Mouse (Mus musculus) MEL-GATA-1-ER (cell line): ENCODE results near the gene Slc13a5.
A peak's percentile ranks its signal among the peaks of the same experiment; 100 is the strongest.

ENCODE experiments used
- DNase-seq: peaks from one replicate; pipeline ENCODE4 v3.0.0-alpha.2; 2012; ENCODE audit warnings: low read depth; ENCODE audit errors: extremely low read depth

The Slc13a5 gene

DNA sequence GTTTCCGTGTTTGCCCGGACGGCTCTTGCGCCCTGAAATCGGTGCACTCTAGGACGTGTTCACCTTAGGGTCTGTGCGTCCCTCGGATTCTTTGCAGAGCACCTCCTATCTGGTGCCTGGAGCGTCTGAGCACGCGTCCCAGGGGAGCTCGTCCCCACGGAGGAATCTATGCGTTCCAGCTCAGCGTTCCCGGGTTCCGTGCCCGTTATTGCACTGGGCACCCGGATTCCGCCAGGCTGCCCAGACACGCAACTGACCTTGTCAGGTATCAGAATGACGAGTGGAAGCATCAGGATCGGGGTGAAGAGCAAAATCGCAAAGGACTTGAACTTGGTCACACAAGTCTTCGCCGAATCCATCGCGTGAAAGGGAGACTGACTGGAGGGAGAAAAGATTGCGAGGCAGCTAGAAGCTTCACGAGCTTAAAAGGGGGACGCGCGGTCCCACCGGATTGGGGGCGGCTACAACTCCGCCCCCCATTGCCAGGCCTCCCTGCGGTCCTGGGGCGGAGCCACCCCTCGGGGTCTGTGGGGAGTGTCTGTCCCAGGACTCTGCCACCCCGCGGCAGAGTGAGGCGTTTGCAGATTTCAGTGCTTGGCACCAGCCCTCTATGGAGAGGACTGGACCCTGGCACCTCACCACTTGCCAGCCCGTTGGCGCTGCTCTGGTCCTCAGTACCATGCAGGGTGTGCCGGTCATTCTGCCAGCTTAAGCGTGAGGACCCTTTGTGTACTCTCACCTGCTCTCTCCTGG lies 639 bp downstream of the Slc13a5 start:
- DNase-seq: no peak

GRCm38 (mm10) chr11:72265483-72265882 lies 1.5 kb downstream of the Slc13a5 start:
- no peak for DNase-seq

- DNase-seq: no peak
These were observed 10.6 kb downstream of the Slc13a5 start for GRCm38 (mm10) chr11:72256441-72256840.

GRCm38 (mm10) chr11:72255629-72256028 lies 11.4 kb downstream of the Slc13a5 start:
- no peak for DNase-seq

GRCm38 (mm10) chr11:72245196-72245753 lies 21.7 kb downstream of the Slc13a5 start:
- no peak for DNase-seq

DNA sequence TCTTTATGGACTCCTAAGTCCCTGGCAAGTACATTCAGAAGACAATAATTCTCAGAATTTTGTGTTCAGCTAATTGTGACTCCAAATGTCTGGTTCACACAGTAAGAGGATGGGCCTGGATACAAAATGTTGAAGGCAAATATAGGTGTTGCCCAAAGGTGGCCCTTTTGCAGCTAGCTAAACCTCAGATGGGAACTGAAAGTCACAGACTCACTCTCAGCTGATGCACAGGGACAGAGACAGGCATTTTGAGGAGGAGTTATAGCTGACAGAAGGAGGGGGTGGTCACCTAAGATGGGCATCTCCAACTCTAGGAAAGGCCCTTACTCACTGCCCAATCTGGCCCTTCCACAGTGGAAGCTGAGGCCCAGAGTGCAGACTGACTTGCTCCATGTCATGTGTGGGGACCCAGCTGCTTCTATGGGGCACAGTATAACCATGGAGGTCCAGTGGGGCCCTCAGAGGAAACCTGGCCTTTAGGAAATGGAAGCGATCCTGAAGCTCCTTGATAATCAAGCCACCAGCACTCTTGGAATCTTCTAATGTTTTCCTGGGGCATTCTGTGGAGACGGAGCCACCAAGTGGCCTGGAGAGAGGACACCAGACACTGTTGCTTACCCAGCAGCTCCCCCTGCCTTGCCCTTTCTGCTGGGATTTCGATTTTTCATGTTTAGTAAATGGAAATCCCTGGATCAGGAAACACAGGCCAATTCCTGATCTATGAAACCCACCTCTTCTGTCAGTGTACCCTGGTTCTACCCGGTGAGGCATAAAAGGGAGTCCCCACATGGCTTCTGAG lies 26.8 kb downstream of the Slc13a5 start:
- DNase-seq: no peak

DNA sequence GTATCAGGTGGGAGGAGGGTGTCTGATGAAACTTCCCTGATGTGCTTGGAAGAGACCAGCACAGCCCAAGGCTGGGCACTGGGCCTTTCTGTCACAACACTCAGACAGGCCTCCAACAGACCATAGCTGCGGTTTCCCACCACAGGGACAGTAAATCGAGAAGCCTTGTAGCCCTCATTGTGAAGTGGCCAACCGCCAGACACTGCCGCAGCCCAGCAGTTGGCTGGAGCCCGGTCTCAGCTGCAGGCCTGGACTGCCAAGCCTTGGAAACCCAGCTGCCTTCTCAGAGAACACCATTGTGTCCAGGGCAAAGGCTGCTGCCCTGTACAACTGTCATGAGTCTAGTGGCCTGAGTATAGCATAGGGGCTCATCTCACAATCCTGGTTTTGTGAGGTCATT lies 33.0 kb downstream of the Slc13a5 start:
- DNase-seq: no peak

GRCm38 (mm10) chr11:72232991-72233390 lies 34.0 kb downstream of the Slc13a5 start:
- no peak for DNase-seq

GRCm38 (mm10) chr11:72232068-72232467 lies 35.0 kb downstream of the Slc13a5 start:
- DNase-seq: no peak

- no peak for DNase-seq
These were observed 38.5 kb downstream of the Slc13a5 start for GRCm38 (mm10) chr11:72228513-72228912.

DNA sequence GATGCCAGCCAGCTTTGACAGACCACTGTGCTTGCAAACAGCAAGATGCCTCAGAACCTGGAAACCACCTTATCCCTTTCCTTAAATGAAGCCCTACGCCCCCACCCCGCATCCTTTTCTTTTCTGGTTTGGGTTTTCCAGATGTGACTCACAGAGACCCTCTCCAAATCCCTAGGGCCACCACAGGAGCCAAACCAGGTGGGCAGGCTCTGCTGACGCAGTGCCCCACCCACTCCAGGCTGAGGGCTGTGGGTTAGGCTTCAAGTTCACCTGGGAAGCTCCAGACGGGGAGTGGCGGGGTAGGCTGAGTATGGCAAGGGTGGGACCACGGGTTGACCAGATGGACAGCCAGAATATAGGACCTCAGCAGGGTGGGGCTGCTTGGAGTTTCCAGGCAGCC lies 40.1 kb downstream of the Slc13a5 start:
- DNase-seq: no peak

DNA sequence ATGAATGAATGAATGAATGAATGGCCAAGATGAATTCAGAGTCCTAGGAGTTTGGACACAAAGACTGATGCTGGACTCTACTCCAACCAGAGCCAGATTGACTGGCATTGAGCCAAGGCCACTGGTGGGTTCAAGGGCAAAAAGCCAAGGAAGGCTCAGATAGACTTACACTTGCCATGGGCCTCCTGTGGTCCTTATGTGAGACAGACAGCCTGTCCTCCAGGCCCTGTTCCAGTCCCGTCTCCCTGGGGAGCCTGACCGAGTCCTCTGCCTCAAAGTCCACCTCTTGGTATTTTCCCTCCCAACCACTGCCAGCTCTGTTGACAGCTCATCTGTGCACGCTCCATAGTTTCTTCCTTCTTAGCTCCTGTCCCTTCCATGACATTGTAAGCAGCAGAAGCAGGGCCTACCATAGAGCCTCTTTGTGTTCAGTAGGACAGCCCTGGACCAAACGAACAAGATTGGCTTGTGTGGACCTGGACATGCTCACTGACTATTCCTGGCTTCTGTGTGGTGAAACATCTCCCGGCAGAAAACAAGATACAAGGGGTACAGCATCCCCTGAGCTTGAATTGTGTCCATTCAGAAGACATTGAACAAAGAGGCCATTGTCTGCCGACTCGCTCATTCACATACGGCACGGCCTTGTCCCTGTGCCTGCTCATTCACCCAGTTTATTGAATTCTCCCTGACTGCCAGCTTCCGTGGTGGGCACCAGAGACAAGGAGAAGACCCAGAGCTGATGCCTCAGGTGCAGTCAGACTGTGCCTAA lies 40.8 kb downstream of the Slc13a5 start:
- no peak for DNase-seq

DNA sequence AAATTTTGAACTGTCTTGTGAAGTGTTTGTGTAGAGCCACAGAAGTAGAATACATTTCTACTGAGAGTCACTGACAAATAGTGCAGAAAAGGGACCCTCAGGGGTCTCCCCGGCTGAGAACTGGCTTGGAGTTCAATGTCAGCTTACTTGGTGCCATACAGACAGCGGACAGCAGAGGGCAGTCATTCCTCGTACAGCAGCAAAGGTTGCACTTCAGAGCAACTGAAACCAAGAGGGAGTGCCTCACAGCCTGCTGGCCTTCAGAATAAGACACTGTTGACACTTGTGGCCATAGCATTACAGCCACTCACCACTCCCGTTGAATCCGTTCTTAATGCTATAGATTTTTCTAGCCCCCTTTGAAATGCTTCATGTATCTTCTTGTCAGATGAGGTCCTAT lies 42.2 kb downstream of the Slc13a5 start:
- DNase-seq: peak; percentile 59

DNA sequence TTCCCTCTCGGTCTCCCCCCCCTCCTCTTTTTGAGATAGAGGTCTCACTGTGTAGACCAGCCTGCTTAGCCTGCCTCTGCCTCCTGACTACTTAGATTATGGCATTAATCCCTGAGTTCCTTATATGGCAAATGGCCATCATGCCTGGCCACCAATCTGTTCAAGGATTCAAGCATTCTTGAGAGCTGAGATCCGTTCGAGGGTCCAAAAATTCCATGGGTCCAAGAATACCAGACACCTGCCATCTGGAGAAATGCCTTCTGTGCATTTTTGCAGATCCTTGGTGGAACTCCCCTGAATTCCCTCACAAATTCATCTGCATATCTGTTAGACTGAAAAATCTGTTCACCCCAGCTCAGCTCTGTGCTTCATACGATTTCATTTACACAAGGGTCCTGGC lies 43.6 kb downstream of the Slc13a5 start:
- no peak for DNase-seq

- DNase-seq: peak; percentile 72
These were observed 45.7 kb downstream of the Slc13a5 start for GRCm38 (mm10) chr11:72221278-72221677.

- no peak for DNase-seq
These were observed 49.9 kb downstream of the Slc13a5 start for GRCm38 (mm10) chr11:72217116-72217515.

DNA sequence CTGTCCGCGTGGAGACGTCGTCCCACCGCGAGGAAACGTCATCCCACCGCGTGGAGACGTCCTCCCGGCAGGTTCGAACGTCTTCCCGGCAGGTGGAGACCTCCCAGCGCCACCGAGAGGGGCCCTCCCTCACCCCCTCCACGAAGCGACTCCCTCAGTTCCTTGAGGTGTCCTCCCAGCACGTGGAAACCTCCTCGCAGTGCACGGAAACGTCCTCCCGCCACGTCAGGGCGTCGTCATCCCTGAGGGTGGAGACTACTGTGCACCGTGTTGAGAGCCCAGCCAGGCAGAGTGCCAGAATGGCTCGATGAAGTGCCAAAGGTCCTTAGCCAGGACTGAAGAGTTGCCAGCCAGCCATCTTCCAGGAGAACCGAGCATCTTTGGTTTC lies 51.6 kb downstream of the Slc13a5 start, which contains the start of gene Med31:
TSS of gene Med31 (minus strand) at position 183 of the 388 bp plus-strand sequence.
- DNase-seq: no peak

GRCm38 (mm10) chr11:72214591-72215409 lies 52.2 kb downstream of the Slc13a5 start:
- DNase-seq: peak; percentile 86

GRCm38 (mm10) chr11:72207834-72208377 lies 59.1 kb downstream of the Slc13a5 start:
- no peak for DNase-seq

GRCm38 (mm10) chr11:72207204-72207833 lies 59.7 kb downstream of the Slc13a5 start, which contains the start of the genes 4933427D14Rik and Txndc17:
Gene 4933427D14Rik (minus strand): TSS chr11:72207459.
Gene Txndc17 (plus strand): TSS chr11:72207547.
- DNase-seq: peak; percentile 82
